Mouse (Mus musculus): ENCODE data around the gene Pzp. TPM values are rescaled to one million over a fixed set of nuclear protein-coding genes. Genes with fewer than 3 reads are reported as not detected.

Gene Pzp
- polyA plus RNA-seq, 1 experiment from 2014 or later: 0.77 TPM

- peak overlapping the region; percentile 46 for H3K4me2 ChIP-seq (ENCODE audit: low read length)
- 0 out of 2 replicates have a peak, but pooled peaks cover 3% of the 10 kb centered on the region for H3K27me3 ChIP-seq (ENCODE audit: control insufficient read depth, insufficient read depth, low read length)
- H3K4me1 ChIP-seq (ENCODE audit: control insufficient read depth in 2 of 2, insufficient read depth in 2 of 2, low read length in 2 of 2): no peaks in the 10 kb centered on the region
- H3K9me3 ChIP-seq (ENCODE audit: control insufficient read depth, low read length): 0 out of 2 replicates have a peak, but pooled peaks cover 3% of the 10 kb centered on the region
- peak; percentile 80 for ATAC-seq (ENCODE audit: insufficient number of reproducible peaks, insufficient read depth, low FRiP score, low read depth)
- H3K9ac ChIP-seq (ENCODE audit: low read length): peak overlapping the region; percentile 45; the same call in 1 of the 2 replicates
- H3K4me3 ChIP-seq (ENCODE audit: control insufficient read depth in 1 of 2, insufficient read depth in 1 of 2, low read depth in 1 of 2, low read length in 2 of 2): no peak overlapping the region
- WGBS: 14% methylated on average over 26 of the region's 26 CpGs
- H3K27ac ChIP-seq (replicated peaks in 1 of 2; ENCODE audit: control insufficient read depth in 1 of 2, insufficient read depth in 1 of 2, low read depth in 2 of 2, low read length in 2 of 2): no peak overlapping the region
- no peaks in the 10 kb centered on the region for H3K36me3 ChIP-seq (ENCODE audit: control insufficient read depth, insufficient read depth, low read length)
These were observed 46.8 kb downstream of the Pzp start for GRCm38 (mm10) chr6:128479463-128480454.

- H3K27me3 ChIP-seq (ENCODE audit: control insufficient read depth, insufficient read depth, low read length): 0 out of 2 replicates have a peak, but pooled peaks cover 3% of the 10 kb centered on the region
- ATAC-seq (ENCODE audit: insufficient number of reproducible peaks, insufficient read depth, low FRiP score, low read depth): no peak
- no peak overlapping the region for H3K4me3 ChIP-seq (ENCODE audit: control insufficient read depth in 1 of 2, insufficient read depth in 1 of 2, low read depth in 1 of 2, low read length in 2 of 2)
- no peak overlapping the region for H3K4me2 ChIP-seq (ENCODE audit: low read length)
- H3K36me3 ChIP-seq (ENCODE audit: control insufficient read depth, insufficient read depth, low read length): no peaks in the 10 kb centered on the region
- H3K9me3 ChIP-seq (ENCODE audit: control insufficient read depth, low read length): 0 out of 2 replicates have a peak, but pooled peaks cover 3% of the 10 kb centered on the region
- 8% methylated on average over 4 of the region's 4 CpGs for WGBS
- H3K27ac ChIP-seq (replicated peaks in 1 of 2; ENCODE audit: control insufficient read depth in 1 of 2, insufficient read depth in 1 of 2, low read depth in 2 of 2, low read length in 2 of 2): no peak overlapping the region
- no peaks in the 10 kb centered on the region for H3K4me1 ChIP-seq (ENCODE audit: control insufficient read depth in 2 of 2, insufficient read depth in 2 of 2, low read length in 2 of 2)
- H3K9ac ChIP-seq (ENCODE audit: low read length): no peak overlapping the region
These were observed 49.0 kb downstream of the Pzp start for GRCm38 (mm10) chr6:128477495-128477894.

DNA sequence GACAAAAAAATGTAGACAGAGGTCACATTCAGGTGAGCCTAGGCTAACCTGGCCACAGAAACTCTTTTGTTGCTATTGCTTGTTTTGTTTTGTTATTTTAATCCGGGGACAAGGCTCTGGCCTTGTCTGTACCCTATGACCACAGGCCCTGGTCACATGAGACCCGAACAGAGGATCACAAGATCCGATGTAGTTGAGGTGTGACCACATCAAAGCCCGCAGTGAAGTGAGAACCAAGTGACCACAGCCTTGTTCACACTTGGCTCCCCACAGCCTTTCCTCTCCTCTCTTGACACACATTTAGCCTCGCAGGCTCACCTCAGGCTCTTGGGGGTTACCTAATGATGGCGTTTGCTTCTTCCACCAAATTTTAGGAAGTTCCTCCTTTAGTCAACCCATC, 52.4 kb downstream of the Pzp start:
- Histone ChIP-seq H3K27ac (replicated peaks in 1 of 2; ENCODE audit: control insufficient read depth in 1 of 2, insufficient read depth in 1 of 2, low read depth in 2 of 2, low read length in 2 of 2) (no peak overlapping the region), H3K4me3 (ENCODE audit: control insufficient read depth in 1 of 2, insufficient read depth in 1 of 2, low read depth in 1 of 2, low read length in 2 of 2) (no peak overlapping the region), H3K36me3 (ENCODE audit: control insufficient read depth, insufficient read depth, low read length) (no peaks in the 10 kb centered on the region), H3K4me2 (ENCODE audit: low read length) (no peak overlapping the region), H3K9me3 (ENCODE audit: control insufficient read depth, low read length) (0 out of 2 replicates have a peak, but pooled peaks cover 3% of the 10 kb centered on the region), H3K9ac (ENCODE audit: low read length) (no peak overlapping the region), H3K4me1 (ENCODE audit: control insufficient read depth in 2 of 2, insufficient read depth in 2 of 2, low read length in 2 of 2) (no peaks in the 10 kb centered on the region; a peak in 1 of 4 replicates), H3K27me3 (ENCODE audit: control insufficient read depth, insufficient read depth, low read length) (no peaks in the 10 kb centered on the region)
- WGBS: 77% methylated on average over 6 of the region's 6 CpGs
- ATAC-seq (ENCODE audit: insufficient number of reproducible peaks, insufficient read depth, low FRiP score, low read depth): no peak

GRCm38 (mm10) chr6:128469451-128469850, 57.1 kb downstream of the Pzp start:
- no peak; the same call in 1 of the 2 replicates for ATAC-seq (ENCODE audit: insufficient number of reproducible peaks, insufficient read depth, low FRiP score, low read depth)
- no peaks in the 10 kb centered on the region; a peak in 1 of 4 replicates for H3K4me1 ChIP-seq (ENCODE audit: control insufficient read depth in 2 of 2, insufficient read depth in 2 of 2, low read length in 2 of 2)
- H3K36me3 ChIP-seq (ENCODE audit: control insufficient read depth, insufficient read depth, low read length): no peaks in the 10 kb centered on the region
- WGBS: 8% methylated on average over 10 of the region's 12 CpGs
- no peak overlapping the region for H3K9ac ChIP-seq (ENCODE audit: low read length)
- no peak overlapping the region for H3K4me3 ChIP-seq (ENCODE audit: control insufficient read depth in 1 of 2, insufficient read depth in 1 of 2, low read depth in 1 of 2, low read length in 2 of 2)
- H3K27me3 ChIP-seq (ENCODE audit: control insufficient read depth, insufficient read depth, low read length): no peaks in the 10 kb centered on the region
- no peaks in the 10 kb centered on the region for H3K9me3 ChIP-seq (ENCODE audit: control insufficient read depth, low read length)
- peak overlapping the region; percentile 31 for H3K4me2 ChIP-seq (ENCODE audit: low read length)
- no peak overlapping the region for H3K27ac ChIP-seq (replicated peaks in 1 of 2; ENCODE audit: control insufficient read depth in 1 of 2, insufficient read depth in 1 of 2, low read depth in 2 of 2, low read length in 2 of 2)

DNA sequence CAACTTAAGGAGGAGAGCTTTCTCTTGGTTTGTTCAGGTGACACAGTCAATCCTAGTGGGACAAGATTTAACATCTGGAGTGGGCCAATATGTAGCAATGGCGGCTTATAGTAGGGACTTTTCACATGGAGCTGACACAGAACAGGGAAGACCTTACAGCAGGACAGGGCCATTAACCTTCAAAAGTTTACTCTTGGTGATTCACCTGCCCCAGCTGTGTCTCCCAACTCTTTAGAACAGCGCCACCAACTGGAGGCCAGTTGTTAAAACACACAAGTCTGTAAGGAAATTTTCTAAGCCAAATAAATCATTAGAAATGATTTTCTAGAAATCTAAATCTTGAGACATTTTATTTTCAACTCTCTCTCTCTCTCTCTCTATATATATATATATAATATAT, 59.2 kb downstream of the Pzp start:
- Histone ChIP-seq H3K4me2 (ENCODE audit: low read length) (no peak overlapping the region), H3K36me3 (ENCODE audit: control insufficient read depth, insufficient read depth, low read length) (no peaks in the 10 kb centered on the region), H3K9me3 (ENCODE audit: control insufficient read depth, low read length) (0 out of 2 replicates have a peak, but pooled peaks cover 5% of the 10 kb centered on the region), H3K27me3 (ENCODE audit: control insufficient read depth, insufficient read depth, low read length) (no peaks in the 10 kb centered on the region), H3K4me1 (ENCODE audit: control insufficient read depth in 2 of 2, insufficient read depth in 2 of 2, low read length in 2 of 2) (no peaks in the 10 kb centered on the region; a peak in 1 of 4 replicates), H3K9ac (ENCODE audit: low read length) (no peak overlapping the region), H3K27ac (replicated peaks in 1 of 2; ENCODE audit: control insufficient read depth in 1 of 2, insufficient read depth in 1 of 2, low read depth in 2 of 2, low read length in 2 of 2) (no peak overlapping the region), H3K4me3 (ENCODE audit: control insufficient read depth in 1 of 2, insufficient read depth in 1 of 2, low read depth in 1 of 2, low read length in 2 of 2) (no peak overlapping the region)
- WGBS: 38% methylated on average over 2 of the region's 2 CpGs
- ATAC-seq (ENCODE audit: insufficient number of reproducible peaks, insufficient read depth, low FRiP score, low read depth): no peak

- no peak overlapping the region for H3K27ac ChIP-seq (replicated peaks in 1 of 2; ENCODE audit: control insufficient read depth in 1 of 2, insufficient read depth in 1 of 2, low read depth in 2 of 2, low read length in 2 of 2)
- no peaks in the 10 kb centered on the region; a peak in 1 of 4 replicates for H3K4me1 ChIP-seq (ENCODE audit: control insufficient read depth in 2 of 2, insufficient read depth in 2 of 2, low read length in 2 of 2)
- H3K4me2 ChIP-seq (ENCODE audit: low read length): no peak overlapping the region
- no peak overlapping the region for H3K4me3 ChIP-seq (ENCODE audit: control insufficient read depth in 1 of 2, insufficient read depth in 1 of 2, low read depth in 1 of 2, low read length in 2 of 2)
- WGBS: 41% methylated on average over 3 of the region's 3 CpGs
- ATAC-seq (ENCODE audit: insufficient number of reproducible peaks, insufficient read depth, low FRiP score, low read depth): no peak
- H3K9me3 ChIP-seq (ENCODE audit: control insufficient read depth, low read length): 0 out of 2 replicates have a peak, but pooled peaks cover 5% of the 10 kb centered on the region
- no peak overlapping the region for H3K9ac ChIP-seq (ENCODE audit: low read length)
- H3K36me3 ChIP-seq (ENCODE audit: control insufficient read depth, insufficient read depth, low read length): no peaks in the 10 kb centered on the region
- no peaks in the 10 kb centered on the region for H3K27me3 ChIP-seq (ENCODE audit: control insufficient read depth, insufficient read depth, low read length)
These were observed 60.0 kb downstream of the Pzp start for GRCm38 (mm10) chr6:128466563-128466962.

DNA sequence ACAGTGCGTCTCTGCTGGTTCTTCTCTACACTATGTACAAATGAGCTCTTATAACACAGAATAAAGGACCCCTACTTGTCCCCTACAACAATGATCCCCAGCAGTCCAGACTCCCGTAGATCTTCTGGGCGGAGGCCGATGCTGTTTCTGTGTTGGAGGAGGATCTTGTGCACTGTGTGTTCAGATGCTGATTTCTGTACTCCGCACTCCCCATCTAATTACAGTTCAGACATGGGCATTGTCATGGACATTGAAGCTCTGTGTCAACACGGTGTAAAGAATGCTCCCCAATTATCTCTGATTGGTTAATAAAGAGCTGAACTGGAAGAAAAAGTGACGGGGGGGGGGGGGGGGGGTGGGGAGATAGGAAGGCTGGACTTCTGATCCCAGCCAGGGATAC, 60.5 kb downstream of the Pzp start:
- Histone ChIP-seq H3K27me3 (ENCODE audit: control insufficient read depth, insufficient read depth, low read length) (no peaks in the 10 kb centered on the region), H3K36me3 (ENCODE audit: control insufficient read depth, insufficient read depth, low read length) (no peaks in the 10 kb centered on the region), H3K4me3 (ENCODE audit: control insufficient read depth in 1 of 2, insufficient read depth in 1 of 2, low read depth in 1 of 2, low read length in 2 of 2) (no peak overlapping the region), H3K4me2 (ENCODE audit: low read length) (no peak overlapping the region), H3K4me1 (ENCODE audit: control insufficient read depth in 2 of 2, insufficient read depth in 2 of 2, low read length in 2 of 2) (no peaks in the 10 kb centered on the region; a peak in 1 of 4 replicates), H3K27ac (replicated peaks in 1 of 2; ENCODE audit: control insufficient read depth in 1 of 2, insufficient read depth in 1 of 2, low read depth in 2 of 2, low read length in 2 of 2) (no peak overlapping the region), H3K9ac (ENCODE audit: low read length) (no peak overlapping the region), H3K9me3 (ENCODE audit: control insufficient read depth, low read length) (0 out of 2 replicates have a peak, but pooled peaks cover 5% of the 10 kb centered on the region)
- 63% methylated on average over 7 of the region's 7 CpGs for WGBS
- no peak for ATAC-seq (ENCODE audit: insufficient number of reproducible peaks, insufficient read depth, low FRiP score, low read depth)
